Mouse (Mus musculus): ENCODE measurements at regions not wholly inside any gene's neighbourhood (a gene's known extent, or its start where the extent isn't known, plus 50 kb on each side); places are given as distances from the start of the nearest gene placed in this dataset.

DNA sequence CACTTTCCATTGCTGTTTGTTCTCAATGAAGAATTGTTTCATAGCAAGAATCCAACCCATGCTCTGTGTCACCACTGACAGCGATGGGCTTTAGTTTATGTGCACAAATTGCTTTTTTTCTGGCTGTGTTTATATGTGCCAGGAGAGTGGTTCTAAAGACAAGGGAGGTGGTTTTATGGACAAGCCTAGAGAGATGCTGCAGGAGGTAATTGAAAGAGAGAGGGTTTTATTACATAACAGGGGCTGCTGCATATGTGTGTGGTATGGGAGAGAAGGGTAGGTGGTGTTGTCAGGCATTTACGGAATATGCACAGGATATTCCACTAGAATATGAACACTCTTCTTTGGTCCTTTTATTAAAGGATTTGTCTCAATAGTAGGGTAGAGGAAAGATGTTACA is 340.2 kb downstream of the Btg1 start:
- DNase-seq: no peak

GRCm38 (mm10) chr10:96969825-96970224 is 353.0 kb downstream of the Btg1 start:
- no peak for DNase-seq

DNA sequence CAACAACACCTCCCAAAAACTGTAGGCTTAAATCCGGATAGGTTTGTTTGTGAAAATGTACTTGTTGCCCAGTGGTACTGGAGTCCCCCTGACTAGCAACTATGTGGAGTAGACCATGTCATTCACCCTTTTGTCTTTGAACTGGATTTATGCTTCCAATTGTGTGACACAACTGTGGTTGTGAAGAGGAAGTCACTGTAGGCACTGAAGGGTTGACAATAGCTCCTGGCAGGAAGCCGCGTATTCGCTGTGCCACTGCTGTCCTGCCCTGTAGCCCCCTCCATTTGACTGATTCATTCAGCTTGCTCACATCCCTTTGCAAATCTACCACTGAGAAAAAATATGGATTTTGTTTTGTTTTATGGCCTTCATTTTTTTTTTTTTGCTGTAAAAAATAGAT is 353.9 kb downstream of the Btg1 start:
- no peak for DNase-seq

GRCm38 (mm10) chr10:96971810-96972209 is 355.0 kb downstream of the Btg1 start:
- no peak for DNase-seq

DNA sequence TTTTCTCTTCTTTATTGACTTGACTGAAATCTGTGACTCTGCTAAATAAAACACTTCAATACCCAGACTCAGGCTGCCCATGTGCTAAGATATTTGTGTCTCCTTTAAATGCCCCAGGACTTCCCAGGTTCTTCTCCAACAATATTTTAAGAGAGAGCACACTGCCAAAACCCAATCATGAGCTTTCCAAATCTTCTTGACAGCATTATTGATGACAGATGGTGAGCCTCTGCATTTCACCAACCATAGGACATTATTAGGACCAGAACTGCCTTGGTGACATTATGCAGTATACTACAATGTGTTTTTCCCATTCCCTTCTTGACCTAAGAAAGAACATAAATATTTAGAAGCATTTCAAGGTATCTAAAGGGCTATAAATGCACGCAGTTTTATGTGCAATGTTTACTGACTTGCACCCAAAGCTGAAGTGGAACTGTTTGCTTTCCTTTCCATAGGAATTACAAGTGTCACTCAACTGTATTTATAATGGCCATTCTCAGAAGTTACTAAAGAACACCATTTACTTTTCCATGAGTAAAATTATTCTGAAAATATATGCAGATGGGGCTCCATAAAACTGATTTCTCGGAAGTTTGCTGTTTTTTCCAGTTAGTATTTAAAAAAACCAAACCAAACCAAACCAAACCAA is 357.6 kb downstream of the Btg1 start:
- DNase-seq: no peak

- no peak for DNase-seq
Measured at GRCm38 (mm10) chr10:96976691-96977090, 359.9 kb downstream of the Btg1 start.

GRCm38 (mm10) chr10:96980494-96980831 is 363.7 kb downstream of the Btg1 start:
- DNase-seq: no peak

GRCm38 (mm10) chr10:96980832-96981515 is 364.2 kb downstream of the Btg1 start:
- DNase-seq: no peak

- DNase-seq: no peak
Measured at GRCm38 (mm10) chr10:96981516-96981869, 364.7 kb downstream of the Btg1 start.

- DNase-seq: no peak
Measured at GRCm38 (mm10) chr10:97000871-97001270, 384.1 kb downstream of the Btg1 start.

- DNase-seq: no peak
Measured at GRCm38 (mm10) chr10:97008873-97009272, 392.1 kb downstream of the Btg1 start.

DNA sequence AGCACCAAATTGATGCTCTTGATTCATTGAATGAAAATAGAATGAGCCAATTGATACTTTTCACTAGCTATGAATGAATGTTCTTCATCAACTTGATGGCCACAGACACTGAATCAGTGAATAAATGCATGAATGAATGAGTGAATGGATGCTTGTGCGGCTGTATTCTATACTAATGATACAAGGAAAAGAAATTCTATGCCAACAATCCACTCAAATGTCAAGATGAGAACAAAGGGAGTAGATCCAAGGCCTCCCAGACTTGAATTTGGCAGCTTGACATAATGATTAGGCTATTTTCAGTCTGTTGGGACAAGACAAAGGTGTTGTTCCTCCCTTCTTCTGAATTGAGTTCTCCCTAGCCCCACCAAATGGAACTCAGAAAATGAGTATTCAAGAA is 393.1 kb downstream of the Btg1 start:
- DNase-seq: no peak

DNA sequence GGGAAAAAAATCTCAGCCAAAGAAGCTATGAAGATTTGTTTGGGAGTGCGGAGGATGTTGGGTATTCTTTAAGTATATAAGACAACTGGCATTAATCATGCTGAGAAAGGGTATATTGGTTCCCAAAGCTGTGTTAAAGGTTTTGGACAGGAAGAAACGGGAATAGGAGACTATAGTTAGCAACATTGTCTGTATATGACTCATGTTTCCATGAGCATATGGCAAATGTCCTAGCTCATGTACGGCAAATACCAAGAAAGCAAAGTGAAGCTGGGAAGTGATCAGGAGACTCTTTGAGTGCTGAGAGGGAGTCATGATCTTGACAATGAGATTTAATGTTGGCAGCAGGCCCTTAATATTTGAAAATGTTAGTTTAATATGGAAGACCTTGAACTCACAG is 401.8 kb downstream of the Btg1 start:
- DNase-seq: no peak

GRCm38 (mm10) chr10:97028776-97029175 is 412.0 kb downstream of the Btg1 start:
- DNase-seq: no peak

GRCm38 (mm10) chr10:97030996-97031395 is 414.2 kb downstream of the Btg1 start:
- no peak for DNase-seq

GRCm38 (mm10) chr10:97035371-97035786 is 418.6 kb downstream of the Btg1 start:
- no peak for DNase-seq

DNA sequence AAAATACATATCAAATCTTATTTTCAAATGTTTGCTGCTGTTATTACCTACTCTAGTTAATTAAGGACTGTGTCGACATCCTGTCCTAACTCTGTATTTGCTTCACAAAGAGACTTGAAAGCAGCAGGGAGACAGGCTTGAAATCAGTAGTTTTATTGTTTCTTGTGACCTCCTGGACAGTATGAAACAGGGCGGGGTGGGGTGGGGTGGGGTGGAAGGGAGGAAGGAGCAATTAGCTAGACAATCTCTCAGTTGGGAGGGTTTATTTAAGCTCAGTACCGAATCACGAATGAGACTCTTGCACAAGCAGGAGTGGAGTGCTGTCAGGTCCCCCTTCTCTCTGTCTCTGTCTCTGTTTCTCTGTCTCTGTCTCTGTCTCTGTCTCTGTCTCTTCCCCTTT is 421.2 kb downstream of the Btg1 start:
- no peak for DNase-seq

GRCm38 (mm10) chr10:97047566-97047965 is 430.8 kb downstream of the Btg1 start:
- no peak for DNase-seq

GRCm38 (mm10) chr10:97047996-97048395 is 431.2 kb downstream of the Btg1 start:
- DNase-seq: no peak

DNA sequence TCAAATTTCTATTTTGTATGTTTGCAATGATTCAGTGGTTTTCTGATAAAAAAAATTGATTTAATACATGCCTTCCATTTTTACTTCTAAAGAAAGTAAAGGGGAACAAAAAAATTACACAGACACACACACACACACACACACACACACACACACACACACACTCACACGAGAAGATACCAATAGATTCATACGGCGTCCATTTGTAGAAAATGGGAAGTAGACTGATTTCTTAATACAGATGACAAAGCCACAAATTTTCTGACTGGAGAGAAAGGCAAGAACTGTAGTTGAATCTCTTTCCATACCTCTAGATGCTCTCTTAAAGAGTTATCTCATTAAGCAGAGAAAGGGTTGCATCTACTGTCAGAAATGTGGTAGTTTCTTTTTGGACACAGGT is 424.9 kb upstream of the Dcn start:
- DNase-seq: no peak

- DNase-seq: no peak
Measured at GRCm38 (mm10) chr10:97061961-97062360, 417.4 kb upstream of the Dcn start.

GRCm38 (mm10) chr10:97064546-97064945 is 414.9 kb upstream of the Dcn start:
- DNase-seq: no peak

DNA sequence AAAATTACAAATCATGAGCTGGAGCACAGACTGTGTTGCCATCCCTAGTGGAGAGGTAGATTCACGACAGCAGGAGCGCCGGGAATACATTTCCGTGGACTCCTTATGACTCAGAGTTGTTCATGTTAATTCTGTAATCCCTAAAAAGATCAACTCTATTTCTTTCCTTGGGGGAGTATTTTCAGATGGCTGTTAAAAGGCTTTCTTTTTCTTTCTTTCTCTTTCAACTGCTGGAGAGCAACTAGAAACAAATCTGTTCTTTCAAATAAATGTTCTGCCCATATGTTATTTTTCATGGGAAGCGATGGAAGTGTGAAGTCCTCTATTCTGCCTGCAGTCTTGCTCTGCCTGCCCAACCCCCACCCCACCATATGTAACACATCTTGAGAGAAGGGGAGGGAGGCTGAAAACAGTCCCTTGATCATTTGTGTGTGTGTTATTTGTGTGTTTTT is 401.4 kb upstream of the Dcn start:
- DNase-seq: no peak

GRCm38 (mm10) chr10:97079575-97079974 is 399.8 kb upstream of the Dcn start:
- no peak for DNase-seq

DNA sequence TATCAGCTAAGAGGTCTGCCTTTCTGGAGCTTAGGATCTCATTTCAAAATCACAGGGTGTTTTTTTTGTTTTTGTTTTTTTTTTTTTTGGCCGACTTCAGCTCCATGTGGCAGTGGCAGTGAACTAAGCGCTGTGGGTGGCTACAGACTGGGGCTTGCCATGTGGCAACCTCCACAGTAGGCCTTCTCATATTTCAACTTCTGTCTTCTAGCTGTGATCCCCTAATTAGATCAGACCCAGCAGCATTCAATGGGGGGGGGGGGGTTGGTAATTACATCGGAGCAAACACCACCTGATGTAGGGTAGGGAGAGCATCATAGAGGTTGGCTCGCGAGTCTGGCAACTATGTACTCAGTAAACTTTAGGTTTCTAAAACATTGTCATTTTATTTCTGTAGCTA is 392.1 kb upstream of the Dcn start:
- no peak for DNase-seq
